Mouse (Mus musculus) heart, embryonic 15.5 days (tissue): ENCODE measurements around the gene Nfat5. TPM values are rescaled to one million over a fixed set of nuclear protein-coding genes. Genes with fewer than 3 reads are reported as not detected.
A peak's percentile ranks its signal among the peaks of the same experiment; 100 is the strongest.

ENCODE experiments used
- ATAC-seq: fragments of 200-750 bp; cut with Nextera tagmentation; replicated peaks from 2 replicates; pipeline ENCODE4 v1.8.0; 2017; ENCODE audit warnings: low read depth, moderate TSS enrichment; ENCODE audit not compliant: insufficient number of reproducible peaks, insufficient read depth, low FRiP score
- H3K27ac ChIP-seq: fragments of 300-500 bp; sonication (generic); 2 replicates; pipeline ENCODE4 v1.5.1; 2015; ENCODE audit warnings: mild to moderate bottlenecking, inconsistent platforms
- H3K27me3 ChIP-seq: fragments of 300-500 bp; sonication (generic); 2 replicates; pipeline ENCODE4 v1.6.1; 2015; ENCODE audit warnings: inconsistent platforms
- H3K36me3 ChIP-seq: fragments of 300-500 bp; sonication (generic); 2 replicates; pipeline ENCODE4 v1.6.1; 2015; ENCODE audit warnings: mild to moderate bottlenecking, inconsistent platforms
- H3K4me1 ChIP-seq: fragments of 300-500 bp; sonication (generic); replicated peaks from 2 replicates; pipeline ENCODE4 v1.6.1; 2015; ENCODE audit warnings: inconsistent platforms
- H3K4me2 ChIP-seq: fragments of 300-500 bp; sonication (generic); 2 replicates; pipeline ENCODE4 v1.6.1; 2015; ENCODE audit warnings: inconsistent platforms, mild to moderate bottlenecking, moderate library complexity
- H3K4me3 ChIP-seq: fragments of 300-500 bp; sonication (generic); 2 replicates; pipeline ENCODE4 v1.5.1; 2015; ENCODE audit warnings: mild to moderate bottlenecking, inconsistent platforms
- H3K9ac ChIP-seq: fragments of 300-500 bp; sonication (generic); 2 replicates; pipeline ENCODE4 v1.6.1; 2015; ENCODE audit warnings: mild to moderate bottlenecking, inconsistent platforms
- H3K9me3 ChIP-seq: fragments of 300-500 bp; sonication (generic); replicated peaks from 2 replicates; pipeline ENCODE4 v1.6.1; 2016; ENCODE audit warnings: inconsistent platforms
- WGBS: fragments of 180-500 bp; shearing (Covaris S2); methylation state at CpG from one replicate; pipeline ENCODE4 v1.1.7; 2015; ENCODE audit warnings: mixed read lengths; 5-methylcytosine and 5-hydroxymethylcytosine counted together
- polyA plus RNA-seq: library from polyadenylated mRNA; unstranded; fragments of >200 nt; fragmentation: Nextera tagmentation; extraction: Ambion mirVana; gene quantifications from 2 replicates; pipeline ENCODE4 v1.2.1, GENCODE M21; 2015

The Nfat5 gene
- polyA plus RNA-seq, 1 experiment from 2014 or later: 10.4 TPM

DNA sequence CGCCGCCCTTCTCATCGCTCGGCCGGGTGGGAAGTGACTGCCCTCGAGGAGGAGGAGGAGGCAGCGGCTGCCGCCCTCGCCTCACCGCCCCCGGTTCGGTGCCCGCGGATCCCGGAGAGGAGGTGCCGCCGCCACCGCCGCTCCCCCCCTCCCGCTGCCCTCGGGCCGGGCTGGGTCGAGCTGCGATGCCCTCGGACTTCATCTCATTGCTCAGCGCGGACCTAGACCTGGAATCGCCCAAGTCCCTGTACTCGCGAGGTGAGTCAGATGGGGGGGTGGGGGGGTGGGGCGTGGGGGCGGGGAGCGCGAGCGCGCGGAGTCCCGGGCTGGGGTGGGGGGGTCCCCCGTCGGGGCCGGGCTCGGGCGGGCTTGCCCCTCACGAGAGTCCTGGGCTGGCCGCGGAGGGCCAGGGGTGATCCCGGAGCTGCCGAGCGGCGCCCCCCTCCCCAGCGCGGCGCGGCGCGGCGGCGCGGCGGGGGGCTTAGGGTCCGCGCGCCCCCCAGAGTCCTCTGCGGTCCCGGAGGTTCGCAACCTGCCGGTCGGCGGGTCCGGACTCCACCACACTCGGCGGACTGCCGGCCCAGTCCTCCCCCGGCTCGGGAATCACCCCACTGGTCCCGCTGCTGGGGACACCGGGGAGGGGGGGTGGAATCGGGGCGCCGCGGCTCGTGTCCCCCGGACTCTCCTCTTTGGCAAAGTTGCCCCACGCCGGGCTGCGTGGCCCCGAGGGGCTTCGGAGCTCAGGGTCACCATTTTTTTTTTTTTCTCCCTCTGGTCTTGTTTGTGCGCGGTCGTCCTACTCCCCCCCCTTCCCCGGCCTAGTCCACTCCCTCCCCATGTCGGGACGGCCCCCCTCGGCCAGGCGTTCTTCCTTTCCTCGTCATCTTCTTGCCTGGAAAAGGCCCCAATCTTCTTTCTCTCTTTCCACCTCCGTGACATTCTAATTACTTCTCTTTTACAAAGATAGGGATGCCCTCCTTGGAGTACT is 665 bp downstream of the Nfat5 start:
- Histone ChIP-seq H3K4me2 (peak overlapping the region; percentile 63), H3K4me3 (peak overlapping the region; percentile 100), H3K9ac (peak overlapping the region; percentile 98), H3K27ac (peak overlapping the region; percentile 99), H3K4me1 (peaks cover 19% of the 10 kb centered on the region), H3K36me3 (peaks cover 3% of the 10 kb centered on the region; the same call in 1 of the 2 replicates), H3K9me3 (no peaks in the 10 kb centered on the region), H3K27me3 (no peaks in the 10 kb centered on the region)
- under 1% methylated on average over 61 of the region's 98 CpGs for whole genome bisulfite sequencing
- ATAC-seq: peak; percentile 66

DNA sequence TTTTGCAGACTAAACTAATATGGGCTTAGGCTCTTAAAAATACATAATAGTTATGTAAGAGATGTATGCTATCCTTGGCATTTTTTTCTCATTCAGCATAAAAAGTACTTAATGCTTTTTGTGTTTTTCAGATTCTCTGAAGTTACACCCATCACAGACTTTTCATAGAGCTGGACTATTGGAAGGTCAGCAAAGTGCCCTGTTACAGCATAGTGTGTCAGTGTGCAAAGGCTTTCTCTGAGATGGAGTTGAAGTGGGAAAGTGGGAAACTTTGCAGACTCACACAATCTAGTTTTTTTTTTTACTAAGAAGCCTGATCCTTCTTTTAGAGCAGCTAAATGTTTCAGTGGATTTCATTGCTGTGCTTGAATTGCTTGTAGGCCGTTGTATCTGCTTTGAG is 2.2 kb downstream of the Nfat5 start:
- Histone ChIP-seq H3K4me1 (peaks cover 19% of the 10 kb centered on the region), H3K36me3 (peaks cover 4% of the 10 kb centered on the region; the same call in 1 of the 2 replicates), H3K9me3 (no peaks in the 10 kb centered on the region), H3K4me3 (no peak overlapping the region), H3K4me2 (peak overlapping the region; percentile 63), H3K27ac (no peak overlapping the region), H3K27me3 (no peaks in the 10 kb centered on the region), H3K9ac (no peak overlapping the region)
- ATAC-seq: no peak
- WGBS: 87% methylated on average over 1 of the region's 1 CpGs

DNA sequence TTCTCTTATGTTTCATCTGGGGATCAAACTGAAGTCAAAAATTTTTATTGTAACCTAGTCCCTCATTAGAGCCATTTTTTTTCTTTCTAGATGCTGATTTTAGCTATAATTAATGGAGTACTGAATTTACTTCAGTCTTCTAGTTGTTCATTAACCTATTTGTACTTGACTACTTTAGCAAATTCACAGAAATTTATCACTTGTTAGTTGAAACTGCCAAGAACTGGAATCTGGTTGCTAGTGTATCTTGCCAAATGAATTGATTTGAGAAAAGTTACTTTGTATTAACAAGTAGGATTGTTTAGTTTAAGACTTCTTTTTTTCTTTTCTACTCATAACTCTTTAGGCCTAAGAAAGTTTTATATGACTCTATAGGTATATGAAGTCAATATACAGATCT is 18.6 kb downstream of the Nfat5 start:
- no peak for ATAC-seq
- Histone ChIP-seq H3K36me3 (no peaks in the 10 kb centered on the region), H3K4me2 (no peak overlapping the region), H3K9me3 (no peaks in the 10 kb centered on the region), H3K27me3 (no peaks in the 10 kb centered on the region), H3K27ac (no peak overlapping the region), H3K4me1 (peaks cover 13% of the 10 kb centered on the region; the same call in 1 of the 2 replicates), H3K4me3 (no peak overlapping the region), H3K9ac (no peak overlapping the region)

DNA sequence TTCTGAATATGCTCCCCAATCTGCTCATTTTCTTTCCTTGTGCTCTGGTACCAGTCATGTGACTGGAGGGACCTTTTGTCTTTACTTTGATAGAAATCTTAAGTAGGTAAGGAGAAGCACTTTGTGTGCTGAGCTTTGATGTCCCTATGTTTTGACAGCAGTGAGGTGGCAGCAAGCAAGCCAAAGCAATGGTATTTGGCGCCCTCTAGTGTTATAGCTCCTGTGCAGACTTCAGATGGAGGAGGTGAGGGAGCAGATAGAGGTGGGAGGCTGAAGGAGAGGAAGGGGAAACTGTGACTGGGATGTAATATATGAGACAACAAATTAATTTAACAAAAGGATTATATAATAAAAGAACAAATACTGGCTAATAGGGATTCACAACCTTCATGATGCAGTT is 30.9 kb downstream of the Nfat5 start:
- 0% methylated on average over 1 of the region's 1 CpGs for WGBS
- H3K4me2 ChIP-seq: no peak overlapping the region
- H3K27ac ChIP-seq: no peak overlapping the region
- no peak; the same call in 1 of the 2 replicates for ATAC-seq
- 0 out of 2 replicates have a peak, but pooled peaks cover 6% of the 10 kb centered on the region for H3K4me1 ChIP-seq
- no peaks in the 10 kb centered on the region for H3K36me3 ChIP-seq
- no peaks in the 10 kb centered on the region for H3K27me3 ChIP-seq
- no peaks in the 10 kb centered on the region for H3K9me3 ChIP-seq
- H3K4me3 ChIP-seq: no peak overlapping the region
- H3K9ac ChIP-seq: no peak overlapping the region

DNA sequence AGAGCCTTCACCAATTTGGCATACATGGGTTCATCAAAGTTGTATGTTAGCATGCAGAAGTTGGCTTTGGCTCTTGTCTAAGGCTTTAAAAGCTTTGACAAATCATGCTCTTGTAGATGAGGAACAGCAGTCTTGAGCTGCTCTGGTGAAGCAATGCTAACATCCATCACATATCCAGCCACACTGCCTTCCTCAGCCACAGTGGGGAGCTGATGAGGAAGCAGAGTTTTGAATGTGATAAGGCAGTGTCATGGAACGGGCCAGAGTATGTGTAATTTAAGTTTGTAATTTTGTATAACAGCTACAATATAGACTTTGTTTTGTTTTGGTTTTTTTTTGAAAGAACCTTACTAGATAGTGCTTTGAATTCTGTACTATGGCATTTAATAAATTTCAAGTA is 36.3 kb downstream of the Nfat5 start:
- Histone ChIP-seq H3K27me3 (no peaks in the 10 kb centered on the region), H3K4me2 (no peak overlapping the region), H3K4me3 (no peak overlapping the region), H3K4me1 (no peaks in the 10 kb centered on the region), H3K9ac (no peak overlapping the region), H3K36me3 (no peaks in the 10 kb centered on the region), H3K27ac (no peak overlapping the region), H3K9me3 (no peaks in the 10 kb centered on the region)
- ATAC-seq: no peak
- 30% methylated on average over 1 of the region's 1 CpGs for WGBS

DNA sequence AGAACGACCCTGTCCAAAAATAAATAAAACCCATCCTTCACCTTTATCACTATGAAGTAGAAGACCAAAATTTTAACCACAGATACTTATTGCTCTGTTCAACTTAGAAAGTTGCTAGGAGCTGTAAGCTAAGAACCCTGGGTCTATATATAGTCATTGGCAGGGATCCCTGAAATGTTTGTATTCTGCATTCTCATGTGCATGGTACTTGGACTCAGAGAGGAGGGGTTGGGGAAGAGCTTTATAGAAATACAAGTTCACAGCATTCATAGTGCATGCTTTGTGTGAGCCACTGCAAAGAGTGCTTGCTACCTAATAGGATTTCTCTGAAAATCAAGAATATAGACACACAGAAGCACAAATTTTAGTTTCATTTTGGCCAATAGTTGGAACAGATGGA is 43.2 kb downstream of the Nfat5 start:
- Histone ChIP-seq H3K4me2 (peak overlapping the region; percentile 34), H3K4me3 (no peak overlapping the region), H3K9me3 (no peaks in the 10 kb centered on the region), H3K4me1 (no peaks in the 10 kb centered on the region; the same call in 1 of the 2 replicates), H3K27me3 (no peaks in the 10 kb centered on the region), H3K9ac (no peak overlapping the region), H3K27ac (peak overlapping the region; percentile 78), H3K36me3 (peaks cover 7% of the 10 kb centered on the region)
- peak; percentile 70; the same call in 1 of the 2 replicates for ATAC-seq
- WGBS: 62% methylated on average over 1 of the region's 1 CpGs

DNA sequence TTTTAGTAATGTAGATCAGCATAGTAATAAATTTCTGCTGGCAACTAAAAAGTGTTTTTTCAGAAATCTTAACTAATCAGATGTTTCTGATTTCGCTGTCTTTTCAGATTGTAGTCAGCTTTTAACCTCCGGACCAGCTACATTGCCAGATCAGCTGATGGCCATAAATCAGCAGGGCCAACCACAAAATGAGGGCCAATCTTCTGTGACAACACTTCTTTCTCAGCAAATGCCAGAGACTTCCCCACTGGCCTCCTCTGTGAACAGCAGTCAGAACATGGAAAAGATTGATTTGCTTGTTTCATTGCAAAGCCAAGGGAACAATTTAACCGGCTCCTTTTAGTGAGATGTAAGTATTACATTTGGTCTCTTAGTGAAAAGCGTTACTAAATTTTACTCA is 77.0 kb downstream of the Nfat5 start:
- H3K27me3 ChIP-seq: no peaks in the 10 kb centered on the region
- no peak for ATAC-seq
- no peak overlapping the region for H3K4me3 ChIP-seq
- peak overlapping the region; percentile 37; the same call in 1 of the 2 replicates for H3K27ac ChIP-seq
- no peak overlapping the region for H3K4me2 ChIP-seq
- peaks cover 69% of the 10 kb centered on the region for H3K36me3 ChIP-seq
- 71% methylated on average over 4 of the region's 4 CpGs for WGBS
- no peaks in the 10 kb centered on the region for H3K4me1 ChIP-seq
- H3K9me3 ChIP-seq: no peaks in the 10 kb centered on the region
- H3K9ac ChIP-seq: no peak overlapping the region

DNA sequence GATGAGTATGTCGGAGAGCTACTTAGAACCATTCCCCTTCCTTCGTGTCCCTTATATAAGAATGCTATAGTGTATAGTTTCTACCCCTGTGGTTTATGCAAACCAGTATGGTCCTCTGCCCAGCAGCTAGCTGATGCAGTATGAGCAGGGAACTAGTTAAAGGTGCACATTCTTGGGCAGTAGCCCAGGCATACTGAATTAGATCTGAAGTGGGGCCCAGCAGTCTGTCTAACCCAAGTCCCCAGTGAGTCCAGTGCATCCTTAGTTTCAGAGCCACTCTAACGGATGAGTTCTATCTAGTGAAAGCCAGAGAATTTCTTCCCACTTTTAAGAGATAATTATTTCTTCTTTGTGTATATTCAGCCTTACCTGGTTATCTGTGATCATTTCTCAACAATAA is 84.1 kb downstream of the Nfat5 start:
- no peak overlapping the region for H3K9ac ChIP-seq
- H3K9me3 ChIP-seq: no peaks in the 10 kb centered on the region
- WGBS: 79% methylated on average over 3 of the region's 3 CpGs
- H3K4me1 ChIP-seq: peaks cover 2% of the 10 kb centered on the region; the same call in 1 of the 2 replicates
- no peak overlapping the region for H3K4me3 ChIP-seq
- ATAC-seq: no peak
- H3K4me2 ChIP-seq: no peak overlapping the region
- peak overlapping the region; percentile 26; the same call in 1 of the 2 replicates for H3K27ac ChIP-seq
- H3K36me3 ChIP-seq: peaks cover 30% of the 10 kb centered on the region
- no peaks in the 10 kb centered on the region for H3K27me3 ChIP-seq

DNA sequence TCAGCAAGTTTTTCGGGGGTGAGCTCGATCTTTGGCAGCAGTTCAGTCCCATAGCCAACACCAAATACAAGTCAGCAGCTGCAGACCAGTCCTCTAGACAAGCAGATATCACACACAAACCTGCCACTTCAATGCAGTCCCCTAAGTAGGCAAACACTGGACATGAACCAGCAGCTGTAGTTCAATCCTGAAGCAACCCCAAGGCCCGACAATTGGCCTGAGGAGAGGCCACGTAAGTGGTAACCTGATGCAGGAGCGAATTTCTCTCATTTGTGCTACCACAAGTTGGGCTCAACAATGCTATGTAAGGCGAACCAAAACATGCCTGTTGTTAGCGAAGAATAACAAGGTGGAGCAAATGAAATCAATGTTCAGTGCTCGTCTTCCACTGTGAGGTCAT is 87.5 kb downstream of the Nfat5 start:
- Histone ChIP-seq H3K4me3 (no peak overlapping the region), H3K36me3 (peaks cover 23% of the 10 kb centered on the region), H3K27me3 (no peaks in the 10 kb centered on the region), H3K4me1 (peaks cover 18% of the 10 kb centered on the region), H3K27ac (no peak overlapping the region), H3K4me2 (no peak overlapping the region), H3K9ac (no peak overlapping the region), H3K9me3 (no peaks in the 10 kb centered on the region)
- ATAC-seq: no peak
- WGBS: 88% methylated on average over 8 of the region's 8 CpGs

DNA sequence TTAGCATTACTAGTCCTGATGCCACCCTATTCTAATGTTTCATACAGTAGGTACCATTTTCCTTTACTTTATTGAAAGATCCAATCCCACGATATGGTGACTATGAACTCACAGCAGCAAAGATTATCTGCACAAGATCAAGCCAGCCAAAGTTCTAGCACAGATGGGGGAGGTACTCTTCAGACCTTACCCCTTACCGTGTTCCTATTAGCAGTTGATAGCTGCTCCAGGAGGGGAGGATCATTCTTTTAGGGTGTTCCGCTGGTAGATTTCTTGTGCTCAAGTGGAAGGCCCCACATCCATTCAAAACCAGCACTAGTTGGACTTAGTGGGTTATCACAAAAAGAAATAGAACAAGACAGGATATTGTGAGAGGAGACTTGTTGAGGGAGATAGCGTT is 88.4 kb downstream of the Nfat5 start:
- ATAC-seq: no peak
- Histone ChIP-seq H3K27me3 (no peaks in the 10 kb centered on the region), H3K4me2 (no peak overlapping the region), H3K36me3 (peaks cover 23% of the 10 kb centered on the region), H3K27ac (no peak overlapping the region), H3K9ac (no peak overlapping the region), H3K9me3 (no peaks in the 10 kb centered on the region), H3K4me1 (peaks cover 26% of the 10 kb centered on the region), H3K4me3 (no peak overlapping the region)
- WGBS: 90% methylated on average over 4 of the region's 4 CpGs

DNA sequence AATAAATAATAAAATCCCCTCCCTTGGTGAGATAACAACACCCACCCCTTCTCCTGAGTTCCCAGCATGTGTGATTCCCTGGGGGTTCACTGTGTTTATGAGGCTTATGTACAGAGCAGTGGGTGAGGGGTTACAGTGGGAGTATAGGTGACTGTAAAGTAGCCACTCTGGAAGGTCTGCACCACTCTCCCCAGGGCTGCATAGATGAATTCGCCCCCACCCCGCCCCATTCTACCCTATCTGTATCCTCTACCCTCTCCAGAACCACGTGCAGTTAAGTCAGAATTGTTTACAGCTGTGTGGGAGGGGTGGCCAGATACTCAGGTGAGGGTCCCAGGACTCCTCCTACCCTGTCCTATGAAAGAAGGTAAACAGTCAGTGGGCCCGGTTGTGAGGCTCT is 89.6 kb downstream of the Nfat5 start:
- no peak overlapping the region for H3K9ac ChIP-seq
- H3K27me3 ChIP-seq: no peaks in the 10 kb centered on the region
- H3K36me3 ChIP-seq: peaks cover 23% of the 10 kb centered on the region
- peaks cover 27% of the 10 kb centered on the region for H3K4me1 ChIP-seq
- H3K4me3 ChIP-seq: no peak overlapping the region
- no peaks in the 10 kb centered on the region for H3K9me3 ChIP-seq
- no peak for ATAC-seq
- no peak overlapping the region for H3K27ac ChIP-seq
- no peak overlapping the region for H3K4me2 ChIP-seq
- 61% methylated on average over 4 of the region's 4 CpGs for WGBS
